Mouse (Mus musculus) liver, embryonic 14.5 days (tissue): ENCODE data around the gene 2310011J03Rik. TPM values are rescaled to one million over a fixed set of nuclear protein-coding genes. Genes with fewer than 3 reads are reported as not detected.
A peak's percentile ranks its signal among the peaks of the same experiment; 100 is the strongest.

Source experiments
- ATAC-seq: fragments of 200-750 bp; cut with Nextera tagmentation; 2 replicates; pipeline ENCODE4 v1.8.0; 2017; ENCODE audit warnings: moderate number of reproducible peaks, mild to moderate bottlenecking, moderate library complexity; ENCODE audit not compliant: insufficient read depth
- DNase-seq, 3 experiments: peaks; one replicate each; pipeline ENCODE4 v3.0.0-alpha.2; 2012 to 2013; ENCODE audit warnings: low read depth in 3 of 3, low spot score in 3 of 3
- H3K27ac ChIP-seq: fragments of 300-500 bp; sonication (generic); 2 replicates; pipeline ENCODE4 v1.5.1; 2014; ENCODE audit warnings: moderate library complexity, mild to moderate bottlenecking, control low read depth, inconsistent platforms
- H3K27me3 ChIP-seq: fragments of 300-500 bp; sonication (generic); 2 replicates; pipeline ENCODE4 v1.6.1; 2014; ENCODE audit warnings: mild to moderate bottlenecking, low read length, moderate library complexity; ENCODE audit not compliant: control insufficient read depth, insufficient read depth
- H3K36me3 ChIP-seq: fragments of 300-500 bp; sonication (generic); replicated peaks from 2 replicates; pipeline ENCODE4 v1.6.1; 2014; ENCODE audit warnings: low read depth; ENCODE audit not compliant: control insufficient read depth, insufficient read depth
- H3K4me1 ChIP-seq, 2 experiments: fragments of 200-500 bp in 1 of 2; fragments of 300-500 bp in 1 of 2; sonication (generic) in 1 of 2; replicated peaks; 2 replicates each; pipeline ENCODE4 v1.6.1; 2012 to 2014; ENCODE audit warnings: antibody characterized with exemption in 1 of 2, inconsistent platforms in 1 of 2, low read length in 1 of 2; ENCODE audit not compliant: control insufficient read depth in 2 of 2, insufficient read depth in 2 of 2
- H3K4me2 ChIP-seq: fragments of 300-500 bp; sonication (generic); 2 replicates; pipeline ENCODE4 v1.6.1; 2014; ENCODE audit warnings: low read depth, mild to moderate bottlenecking, control low read depth, moderate library complexity
- H3K4me3 ChIP-seq, 2 experiments: fragments of 200-500 bp in 1 of 2; fragments of 300-500 bp in 1 of 2; sonication (generic) in 1 of 2; 2 replicates each; pipeline ENCODE4 v1.5.1; 2012 to 2014; ENCODE audit warnings: low read depth in 2 of 2, low read length in 2 of 2, mild to moderate bottlenecking in 2 of 2, control low read depth in 1 of 2, inconsistent platforms in 1 of 2, moderate library complexity in 1 of 2; ENCODE audit not compliant: insufficient read depth in 1 of 2
- H3K9ac ChIP-seq: fragments of 300-500 bp; sonication (generic); replicated peaks from 2 replicates; pipeline ENCODE4 v1.6.1; 2014; ENCODE audit warnings: mild to moderate bottlenecking, control low read depth, moderate library complexity
- H3K9me3 ChIP-seq: fragments of 300-500 bp; sonication (generic); 2 replicates; pipeline ENCODE4 v1.6.1; 2016; ENCODE audit warnings: low read length, mixed read lengths; ENCODE audit not compliant: control insufficient read depth
- CTCF ChIP-seq: IDR thresholded peaks from 2 replicates; pipeline ENCODE4 v1.5.1; 2016; ENCODE audit warnings: antibody characterized with exemption, low read depth, control low read depth
- EP300 ChIP-seq: IDR thresholded peaks from 2 replicates; pipeline ENCODE4 v1.6.1; 2016; ENCODE audit warnings: antibody characterized with exemption, low read depth
- WGBS: fragments of 180-500 bp; shearing (Covaris S2); extraction: QIAGEN DNeasy Blood & Tissue Kit; methylation state at CpG from one replicate; pipeline ENCODE4 v1.1.7; 2014; ENCODE audit not compliant: insufficient replicate concordance; 5-methylcytosine and 5-hydroxymethylcytosine counted together
- polyA plus RNA-seq, 2 experiments: library from polyadenylated mRNA; depleted of rRNA in 1 of 2; stranded (reverse) in 1 of 2; unstranded in 1 of 2; fragments of >200 nt; fragmentation: Nextera tagmentation in 1 of 2; extraction: Ambion mirVana in 1 of 2; gene quantifications; 2 replicates each; pipeline versions ENCODE4 v1.2.1 to v1.2.3; 2012 to 2014

The 2310011J03Rik gene
- polyA plus RNA-seq, 2 experiments: 24.3 to 29.5 TPM

GRCm38 (mm10) chr10:80324120-80325037 is 4.0 kb upstream of the 2310011J03Rik start:
- Histone ChIP-seq H3K27ac (peak overlapping the region; percentile 43; the same call in 1 of the 2 replicates), H3K4me1 (peaks cover 7 to 13% of the 10 kb centered on the region in 2 experiments)
- ATAC-seq: 0 out of 2 replicates have a peak, but pooled peaks have one; percentile 1

DNA sequence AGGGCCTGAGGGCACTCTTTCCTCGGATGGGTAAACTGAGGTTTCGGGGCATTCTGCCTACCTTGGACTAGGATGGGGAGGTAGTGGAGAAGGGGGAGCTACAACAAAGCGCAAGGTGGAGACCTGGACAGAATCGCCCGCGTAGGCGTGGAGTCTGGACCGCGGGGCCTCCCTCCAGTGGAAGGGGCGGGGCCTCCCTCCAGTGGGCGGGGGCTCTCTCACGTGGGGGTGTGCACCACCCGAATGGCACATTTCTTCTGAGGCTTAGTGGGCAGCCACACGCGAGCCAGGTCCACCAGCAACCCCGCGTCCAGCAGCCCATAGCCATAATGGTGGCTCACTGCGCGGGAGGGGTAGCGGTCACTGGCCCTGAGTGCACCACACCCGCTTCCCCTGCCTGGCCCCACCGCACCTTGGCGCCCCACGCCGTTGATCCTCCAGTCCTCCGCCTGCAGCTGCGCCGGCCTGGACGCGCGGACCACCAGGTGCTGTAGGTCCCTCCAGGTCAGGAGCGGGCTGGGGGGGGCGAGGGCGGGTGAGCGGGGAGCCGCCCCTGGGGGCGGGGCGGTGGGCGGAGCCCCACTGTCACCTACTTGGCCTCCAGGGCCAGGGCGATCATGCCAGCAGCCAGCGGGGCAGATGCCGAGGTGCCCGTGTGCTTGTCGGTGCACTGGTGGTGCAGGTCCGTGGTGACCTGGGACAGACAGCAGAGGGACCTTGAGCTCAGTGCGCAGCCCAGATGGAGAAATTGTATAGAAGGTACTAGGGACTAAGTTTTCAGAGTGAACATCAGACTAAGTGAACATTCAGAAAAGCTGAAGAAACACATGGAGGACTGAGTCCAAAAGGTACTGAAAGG is 3.2 kb upstream of the 2310011J03Rik start:
- Histone ChIP-seq H3K36me3 (peaks cover 3% of the 10 kb centered on the region; the same call in 1 of the 2 replicates), H3K4me3 (peak overlapping the region; percentile 72 to 74), H3K4me1 (peaks cover 10 to 11% of the 10 kb centered on the region in 2 experiments), H3K9me3 (no peaks in the 10 kb centered on the region), H3K4me2 (peak overlapping the region; percentile 96), H3K27ac (peak overlapping the region; percentile 43), H3K9ac (peak overlapping the region; percentile 60), H3K27me3 (no peaks in the 10 kb centered on the region)
- no peak for TF ChIP-seq EP300
- TF ChIP-seq CTCF: 0 out of 2 replicates have a peak, but pooled peaks have one; percentile 8
- ATAC-seq (peak; percentile 74), DNase-seq (peak in 2 of 3 experiments; percentile 54 to 66)
- WGBS: under 1% methylated on average over 44 of the region's 46 CpGs

More at GRCm38 (mm10) chr10:80324120-80325037, 4.0 kb upstream of the 2310011J03Rik start:
- Histone ChIP-seq H3K27me3 (no peaks in the 10 kb centered on the region), H3K36me3 (no peaks in the 10 kb centered on the region), H3K4me3 (peak overlapping the region in 1 of 2 experiments; percentile 74; a peak in 1 of 4 replicates), H3K9me3 (no peaks in the 10 kb centered on the region), H3K9ac (no peak overlapping the region; the same call in 1 of the 2 replicates), H3K4me2 (peak overlapping the region; percentile 96)
- no peak for TF ChIP-seq CTCF
- no peak for TF ChIP-seq EP300
- no peak for DNase-seq
- 72% methylated on average over 17 of the region's 17 CpGs for WGBS

- H3K4me3 ChIP-seq: peak overlapping the region; percentile 72 to 74
- peak overlapping the region; percentile 43 for H3K27ac ChIP-seq
- DNase-seq (no peak), ATAC-seq (peak; percentile 22; the same call in 1 of the 2 replicates)
- peak; percentile 44 for TF ChIP-seq CTCF
- no peak for TF ChIP-seq EP300
- H3K27me3 ChIP-seq: no peaks in the 10 kb centered on the region
- H3K36me3 ChIP-seq: peaks cover 7% of the 10 kb centered on the region; the same call in 1 of the 2 replicates
- peaks cover 10 to 11% of the 10 kb centered on the region in 2 experiments for H3K4me1 ChIP-seq
- H3K9me3 ChIP-seq: no peaks in the 10 kb centered on the region
- peak overlapping the region; percentile 60 for H3K9ac ChIP-seq
- peak overlapping the region; percentile 96 for H3K4me2 ChIP-seq
- WGBS: 4% methylated on average over 28 of the region's 28 CpGs
Measured at GRCm38 (mm10) chr10:80322811-80323211, 2.5 kb upstream of the 2310011J03Rik start.

- H3K36me3 ChIP-seq: peaks cover 7% of the 10 kb centered on the region; the same call in 1 of the 2 replicates
- no peak for ATAC-seq
- H3K4me1 ChIP-seq: peaks cover 15 to 17% of the 10 kb centered on the region in 2 experiments
- H3K27ac ChIP-seq: peak overlapping the region; percentile 43
- peak overlapping the region; percentile 72 to 74 for H3K4me3 ChIP-seq
- peak overlapping the region; percentile 60 for H3K9ac ChIP-seq
- no peaks in the 10 kb centered on the region for H3K9me3 ChIP-seq
- WGBS: 82% methylated on average over 21 of the region's 21 CpGs
- no peak for DNase-seq
- no peaks in the 10 kb centered on the region for H3K27me3 ChIP-seq
- peak overlapping the region; percentile 96 for H3K4me2 ChIP-seq
- TF ChIP-seq EP300 (no peak), CTCF (no peak)
Measured at GRCm38 (mm10) chr10:80321670-80322581, 1.6 kb upstream of the 2310011J03Rik start.
